Mouse (Mus musculus) heart, postnatal 0 days (tissue): Measurements from ENCODE around the gene Tmem254c.
"Not testable (repeated sequence)": the region's sequence is repeated elsewhere in the genome, so short reads cannot be mapped to it uniquely, and the experiment has no call there.

Experiments used
- CTCF ChIP-seq: IDR thresholded peaks from 2 replicates; pipeline ENCODE4 v1.5.1; 2016; ENCODE audit warnings: antibody characterized with exemption, control low read depth, low read depth
- EP300 ChIP-seq: IDR thresholded peaks from 2 replicates; pipeline ENCODE4 v1.6.1; 2016; ENCODE audit warnings: antibody characterized with exemption, low read depth

- not testable (repeated sequence) for TF ChIP-seq CTCF, EP300
These were observed 20.1 kb downstream of the Tmem254c start for GRCm38 (mm10) chr14:26047026-26047425.
